Mouse (Mus musculus) myocyte (in vitro differentiated cells): ENCODE data around the gene Rere. TPM values are rescaled to one million over a fixed set of nuclear protein-coding genes. Genes with fewer than 3 reads are reported as not detected.

Experiments
- H3K27me3 ChIP-seq: one replicate; pipeline ENCODE4 v1.6.1; 2011; ENCODE audit not compliant: control insufficient read depth, insufficient read depth, insufficient read length
- H3K36me3 ChIP-seq: one replicate; pipeline ENCODE4 v1.6.1; 2011; ENCODE audit not compliant: control insufficient read depth, insufficient read depth
- H3K4me2 ChIP-seq: one replicate; pipeline ENCODE4 v1.6.1; 2011; ENCODE audit warnings: low read depth, control low read depth
- H3K4me3 ChIP-seq: one replicate; pipeline ENCODE4 v1.5.1; 2011; ENCODE audit warnings: mild to moderate bottlenecking, control low read depth, moderate library complexity
- H3K79me2 ChIP-seq: one replicate; pipeline ENCODE4 v1.6.1; 2011; ENCODE audit not compliant: control insufficient read depth, insufficient read depth
- H3ac ChIP-seq: one replicate; pipeline ENCODE4 v1.6.1; 2011; ENCODE audit not compliant: control insufficient read depth, insufficient read length
- CEBPB ChIP-seq: IDR thresholded peaks from 2 replicates; pipeline ENCODE4 v1.6.1; 2011; ENCODE audit warnings: mild to moderate bottlenecking, moderate library complexity; ENCODE audit not compliant: poor library complexity, insufficient read depth, severe bottlenecking
- E2F4 ChIP-seq: IDR thresholded peaks from one replicate; pipeline ENCODE4 v1.6.1; 2011; ENCODE audit warnings: mild to moderate bottlenecking, control low read depth, moderate library complexity; ENCODE audit not compliant: insufficient read depth
- MAX ChIP-seq: IDR thresholded peaks from one replicate; pipeline ENCODE4 v1.6.1; 2011; ENCODE audit warnings: low read depth, mild to moderate bottlenecking, control low read depth
- MYOD1 ChIP-seq, 3 experiments: IDR thresholded peaks; one replicate each; pipeline ENCODE4 v1.6.1; 2011; ENCODE audit warnings: control low read depth in 2 of 3, low read depth in 2 of 3, mild to moderate bottlenecking in 2 of 3, moderate library complexity in 1 of 3; ENCODE audit not compliant: insufficient read length in 2 of 3, control insufficient read depth in 1 of 3
- MYOG ChIP-seq, 3 experiments: IDR thresholded peaks; one replicate each; pipeline ENCODE4 v1.6.1; 2011; ENCODE audit warnings: control low read depth in 2 of 3, low read depth in 2 of 3, mild to moderate bottlenecking in 2 of 3; ENCODE audit not compliant: insufficient read length in 2 of 3, control insufficient read depth in 1 of 3, insufficient read depth in 1 of 3
- POLR2A ChIP-seq: IDR thresholded peaks from one replicate; pipeline ENCODE4 v1.6.1; 2011; ENCODE audit warnings: low read depth, mild to moderate bottlenecking, control low read depth, moderate library complexity; ENCODE audit not compliant: insufficient read length
- POLR2AphosphoS2 ChIP-seq: IDR thresholded peaks from one replicate; pipeline ENCODE4 v1.6.1; 2011; ENCODE audit warnings: low read depth, control low read depth; ENCODE audit not compliant: insufficient read length
- REST ChIP-seq: IDR thresholded peaks from one replicate; pipeline ENCODE4 v1.6.1; 2011; ENCODE audit warnings: mild to moderate bottlenecking, control low read depth, moderate library complexity; ENCODE audit not compliant: insufficient read depth, insufficient read length
- SRF ChIP-seq: IDR thresholded peaks from one replicate; pipeline ENCODE4 v1.6.1; 2011; ENCODE audit warnings: low read depth; ENCODE audit not compliant: control insufficient read depth, insufficient read length
- TCF12 ChIP-seq: IDR thresholded peaks from one replicate; pipeline ENCODE4 v1.6.1; 2011; ENCODE audit warnings: mild to moderate bottlenecking, control low read depth; ENCODE audit not compliant: poor library complexity, insufficient read depth, severe bottlenecking
- TCF3 ChIP-seq: IDR thresholded peaks from one replicate; pipeline ENCODE4 v1.6.1; 2011; ENCODE audit warnings: low read depth, control low read depth; ENCODE audit not compliant: insufficient read length
- USF1 ChIP-seq: IDR thresholded peaks from one replicate; pipeline ENCODE4 v1.6.1; 2011; ENCODE audit warnings: low read depth, mild to moderate bottlenecking, control low read depth, moderate library complexity
- polyA plus RNA-seq: library from polyadenylated mRNA; unstranded; fragments of >200 nt; fragmentation: generic; extraction: Trizol; gene quantifications from one replicate; pipeline ENCODE4 v1.2.1, GENCODE M21; 2012; ENCODE audit warnings: missing spikeins

The Rere gene
- polyA plus RNA-seq, 1 experiment, result 34.0 TPM

DNA sequence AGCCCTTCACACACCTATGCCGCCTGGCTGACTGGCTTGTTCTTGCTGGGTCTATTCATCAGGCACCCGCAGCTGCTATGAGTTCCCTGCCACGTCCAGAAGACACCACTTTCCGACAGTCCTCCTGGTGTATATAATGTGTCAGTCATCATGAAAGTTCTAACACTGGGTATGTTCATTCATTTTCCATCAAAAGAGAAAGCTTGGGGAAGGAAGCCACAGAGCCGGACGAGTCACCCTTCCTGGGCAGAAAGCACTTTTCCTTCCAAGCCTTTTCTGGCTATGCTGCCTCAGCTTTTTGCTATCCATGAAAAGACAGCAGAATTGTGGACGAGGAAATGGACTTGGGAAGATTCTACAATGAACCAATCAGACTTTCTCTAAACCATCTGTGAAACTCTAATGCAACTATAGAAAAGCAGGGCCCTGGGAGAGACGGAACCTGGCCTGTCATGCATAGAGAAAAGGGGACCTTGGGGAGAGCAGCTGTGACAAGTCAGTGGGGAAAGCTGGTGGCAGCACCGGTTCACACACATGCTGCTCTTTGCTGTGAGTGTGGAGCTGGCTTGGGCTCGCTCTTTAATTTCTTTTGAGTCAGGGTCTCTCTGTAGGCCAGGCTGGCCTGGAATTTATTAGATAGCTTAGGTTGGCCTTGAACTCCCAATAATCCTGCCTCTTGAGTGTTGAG is 139.3 kb downstream of the Rere start:
- TF ChIP-seq SRF, result no peak
- TF ChIP-seq MYOD1 (IDR thresholded peaks at IDR 0.05; ENCODE audit: control insufficient read depth in 1 of 3, insufficient read length in 2 of 3, low read depth in 2 of 3), result no peak
- no peak for TF ChIP-seq POLR2A
- no peak for TF ChIP-seq CEBPB
- no peak for TF ChIP-seq USF1
- no peak for TF ChIP-seq E2F4
- no peak for TF ChIP-seq MYOG (IDR thresholded peaks at IDR 0.05; ENCODE audit: control insufficient read depth in 1 of 3, insufficient read depth in 1 of 3, insufficient read length in 2 of 3, low read depth in 2 of 3)
- no peak for TF ChIP-seq REST
- TF ChIP-seq POLR2AphosphoS2, result no peak
- no peak for TF ChIP-seq TCF3
- no peak for TF ChIP-seq MAX
- no peak for TF ChIP-seq TCF12
- Histone ChIP-seq H3K4me2 (no peak overlapping the region), H3ac (no peak overlapping the region), H3K27me3 (no peaks in the 10 kb centered on the region), H3K4me3 (no peak overlapping the region), H3K36me3 (no peaks in the 10 kb centered on the region), H3K79me2 (peaks cover 63% of the 10 kb centered on the region)

GRCm38 (mm10) chr4:150426098-150426879 is 144.8 kb downstream of the Rere start:
- TF ChIP-seq CEBPB (no peak), SRF (no peak), TCF3 (no peak), USF1 (no peak), MAX (no peak), E2F4 (no peak), REST (no peak), MYOD1 (IDR thresholded peaks at IDR 0.05; ENCODE audit: control insufficient read depth in 1 of 3, insufficient read length in 2 of 3, low read depth in 2 of 3) (no peak), TCF12 (no peak), MYOG (IDR thresholded peaks at IDR 0.05; ENCODE audit: control insufficient read depth in 1 of 3, insufficient read depth in 1 of 3, insufficient read length in 2 of 3, low read depth in 2 of 3) (no peak), POLR2A (no peak), POLR2AphosphoS2 (no peak)
- Histone ChIP-seq H3ac (no peak overlapping the region), H3K4me3 (no peak overlapping the region), H3K27me3 (no peaks in the 10 kb centered on the region), H3K36me3 (no peaks in the 10 kb centered on the region), H3K79me2 (peaks cover 52% of the 10 kb centered on the region), H3K4me2 (no peak overlapping the region)

GRCm38 (mm10) chr4:150426880-150427476 is 145.5 kb downstream of the Rere start:
- H3K4me3 ChIP-seq, result no peak overlapping the region
- H3K36me3 ChIP-seq, result no peaks in the 10 kb centered on the region
- H3K79me2 ChIP-seq, result peaks cover 45% of the 10 kb centered on the region
- no peaks in the 10 kb centered on the region for H3K27me3 ChIP-seq
- H3ac ChIP-seq, result no peak overlapping the region
- H3K4me2 ChIP-seq, result no peak overlapping the region
- TF ChIP-seq POLR2A (no peak), CEBPB (no peak), SRF (no peak), POLR2AphosphoS2 (no peak)

GRCm38 (mm10) chr4:150428762-150429161 is 147.3 kb downstream of the Rere start:
- no peak overlapping the region for H3K4me3 ChIP-seq
- H3K4me2 ChIP-seq, result no peak overlapping the region
- H3K79me2 ChIP-seq, result peaks cover 39% of the 10 kb centered on the region
- TF ChIP-seq MYOD1 (IDR thresholded peaks at IDR 0.05; ENCODE audit: control insufficient read depth in 1 of 3, insufficient read length in 2 of 3, low read depth in 2 of 3) (no peak), MAX (no peak), POLR2A (no peak), MYOG (IDR thresholded peaks at IDR 0.05; ENCODE audit: control insufficient read depth in 1 of 3, insufficient read depth in 1 of 3, insufficient read length in 2 of 3, low read depth in 2 of 3) (no peak), USF1 (no peak), REST (no peak), POLR2AphosphoS2 (no peak), TCF3 (no peak), CEBPB (no peak), SRF (no peak), E2F4 (no peak), TCF12 (no peak)
- peaks cover 3% of the 10 kb centered on the region for H3K36me3 ChIP-seq
- no peaks in the 10 kb centered on the region for H3K27me3 ChIP-seq
- H3ac ChIP-seq, result no peak overlapping the region
